Mouse (Mus musculus): Measurements from ENCODE around the gene Zfp62. TPM values are rescaled to one million over a fixed set of nuclear protein-coding genes. Genes with fewer than 3 reads are reported as not detected.
"Not testable (repeated sequence)": the region's sequence is repeated elsewhere in the genome, so short reads cannot be mapped to it uniquely, and the experiment has no call there.

The Zfp62 gene
- total and polyA plus RNA-seq, 2 experiments from 2014 or later = 25.6 to 26.6 TPM

DNA sequence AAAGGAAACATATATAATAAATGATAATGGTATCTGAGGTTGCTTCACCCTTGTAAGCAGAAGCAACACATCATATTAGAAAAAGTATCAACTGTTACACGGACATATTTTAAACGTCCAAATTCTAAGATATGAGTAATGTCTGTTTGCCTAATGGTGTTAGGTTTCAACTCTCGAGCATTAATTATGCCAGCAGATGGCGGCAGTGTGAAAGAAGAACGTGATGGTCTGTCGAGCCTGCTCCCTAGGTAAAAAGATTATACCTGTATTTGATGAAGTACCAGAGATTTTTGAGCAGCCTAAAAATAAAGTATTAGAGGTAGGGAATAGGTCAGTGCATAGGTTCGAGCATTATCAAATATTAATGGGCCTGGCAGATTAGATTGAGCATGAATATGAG, 13.4 kb upstream of the Zfp62 start:
- no peaks in the 10 kb centered on the region for H3K27me3 ChIP-seq (ENCODE audit: insufficient read depth, low read length)
- no peaks in the 10 kb centered on the region for H3K36me3 ChIP-seq (ENCODE audit: insufficient read depth, low read length)
- H3K4me3 ChIP-seq (ENCODE audit: low read depth, low read length) = no peak overlapping the region
- ATAC-seq (ENCODE audit: low FRiP score) (0 out of 2 replicates have a peak, but pooled peaks have one; percentile 52), DNase-seq (ENCODE audit: low spot score) (peak; percentile 61)
- no peaks in the 10 kb centered on the region for H3K9me3 ChIP-seq (ENCODE audit: low read length)
- 5% methylated on average over 7 of the region's 7 CpGs for WGBS
- H3K4me2 ChIP-seq (ENCODE audit: low read depth, low read length, poor library complexity, severe bottlenecking) = no peak overlapping the region
- H3K27ac ChIP-seq (ENCODE audit: low read depth, low read length) = no peak overlapping the region
- peak; percentile 84 for TF ChIP-seq CTCF (IDR thresholded peaks at IDR 0.05)
- no peak overlapping the region for H3K9ac ChIP-seq (replicated peaks; ENCODE audit: low read length, poor library complexity, severe bottlenecking)
- no peaks in the 10 kb centered on the region for H3K4me1 ChIP-seq (ENCODE audit: insufficient read depth, low read length)

DNA sequence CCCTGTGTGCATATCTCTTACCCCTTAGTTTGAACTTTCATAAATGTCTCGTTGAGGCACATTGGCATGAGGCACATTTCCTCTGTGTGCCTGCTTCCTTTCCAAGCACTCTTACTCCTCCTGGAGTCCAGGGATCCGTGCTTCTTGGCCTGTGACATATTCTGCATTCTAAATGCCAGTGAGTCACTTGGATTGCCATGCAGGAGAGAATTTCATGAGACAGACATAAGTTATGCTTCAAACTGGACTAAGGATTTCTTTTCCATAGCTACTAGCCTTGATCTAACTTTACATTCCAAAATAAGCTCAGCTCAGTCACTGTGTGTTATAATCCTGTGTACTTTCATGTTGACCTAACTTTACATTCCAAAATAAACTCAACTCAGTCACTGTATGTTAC, 12.0 kb upstream of the Zfp62 start:
- WGBS = 60% methylated on average over 2 of the region's 2 CpGs
- Histone ChIP-seq H3K9me3 (ENCODE audit: low read length) (no peaks in the 10 kb centered on the region), H3K9ac (replicated peaks; ENCODE audit: low read length, poor library complexity, severe bottlenecking) (no peak overlapping the region), H3K4me1 (ENCODE audit: insufficient read depth, low read length) (no peaks in the 10 kb centered on the region), H3K4me2 (ENCODE audit: low read depth, low read length, poor library complexity, severe bottlenecking) (no peak overlapping the region), H3K27me3 (ENCODE audit: insufficient read depth, low read length) (no peaks in the 10 kb centered on the region), H3K27ac (ENCODE audit: low read depth, low read length) (no peak overlapping the region), H3K4me3 (ENCODE audit: low read depth, low read length) (no peak overlapping the region), H3K36me3 (ENCODE audit: insufficient read depth, low read length) (no peaks in the 10 kb centered on the region)
- no peak for ATAC-seq (ENCODE audit: low FRiP score)
- no peak for DNase-seq (ENCODE audit: low spot score)
- no peak for TF ChIP-seq CTCF (IDR thresholded peaks at IDR 0.05)

DNA sequence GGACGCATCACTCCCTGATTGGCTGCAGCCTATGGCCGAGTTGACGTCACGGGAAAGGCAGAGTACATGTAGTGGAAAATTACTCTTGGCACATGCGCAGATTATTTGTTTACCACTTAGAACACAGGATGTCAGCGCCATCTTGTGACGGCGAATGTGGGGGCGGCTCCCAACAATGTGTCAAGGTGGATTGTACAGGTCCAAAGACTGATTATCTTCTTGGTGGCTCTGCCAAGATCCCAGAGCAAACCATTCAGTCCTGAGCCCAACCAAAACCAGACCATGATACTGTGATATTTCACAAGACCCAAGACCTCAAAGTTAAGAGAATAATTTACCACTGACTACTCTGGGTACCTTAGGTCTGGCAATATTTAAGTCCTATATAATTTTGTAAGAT, 8.3 kb upstream of the Zfp62 start:
- H3K27ac ChIP-seq (ENCODE audit: low read depth, low read length); H3K36me3 ChIP-seq (ENCODE audit: insufficient read depth, low read length); DNase-seq (ENCODE audit: low spot score); H3K27me3 ChIP-seq (ENCODE audit: insufficient read depth, low read length); H3K4me1 ChIP-seq (ENCODE audit: insufficient read depth, low read length); H3K9me3 ChIP-seq (ENCODE audit: low read length); ATAC-seq (ENCODE audit: low FRiP score); H3K9ac ChIP-seq (replicated peaks; ENCODE audit: low read length, poor library complexity, severe bottlenecking); H3K4me2 ChIP-seq (ENCODE audit: low read depth, low read length, poor library complexity, severe bottlenecking); H3K4me3 ChIP-seq (ENCODE audit: low read depth, low read length): not testable (repeated sequence)
- 95% methylated on average over 8 of the region's 9 CpGs for WGBS

DNA sequence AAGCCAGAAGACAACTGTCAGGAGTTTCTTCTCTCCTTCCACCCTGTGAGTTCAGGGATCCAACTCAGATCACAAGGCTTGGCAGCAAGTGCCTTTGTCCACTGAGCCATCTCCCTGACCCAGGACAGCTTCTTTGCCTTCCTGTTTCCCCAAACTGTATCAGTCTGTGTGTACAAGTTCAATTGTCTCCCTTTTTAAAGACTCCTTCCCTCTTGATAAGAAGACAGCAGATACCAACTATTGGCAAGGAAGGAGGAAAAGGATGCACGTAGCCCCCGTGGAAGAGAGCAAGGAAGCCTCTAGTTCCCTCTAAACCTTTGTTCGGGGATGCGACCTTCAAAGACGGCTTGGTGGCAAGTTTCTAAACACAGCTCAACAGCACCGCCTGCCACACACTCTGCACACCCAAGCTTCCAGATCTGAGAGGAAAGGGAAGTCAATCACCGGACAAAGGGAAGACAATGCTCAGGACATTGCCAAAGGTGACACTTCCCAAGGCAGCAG, 7.2 kb upstream of the Zfp62 start:
- Histone ChIP-seq H3K36me3 (ENCODE audit: insufficient read depth, low read length) (no peaks in the 10 kb centered on the region), H3K9ac (replicated peaks; ENCODE audit: low read length, poor library complexity, severe bottlenecking) (no peak overlapping the region), H3K4me3 (ENCODE audit: low read depth, low read length) (no peak overlapping the region), H3K9me3 (ENCODE audit: low read length) (no peaks in the 10 kb centered on the region), H3K4me2 (ENCODE audit: low read depth, low read length, poor library complexity, severe bottlenecking) (no peak overlapping the region), H3K27ac (ENCODE audit: low read depth, low read length) (no peak overlapping the region), H3K4me1 (ENCODE audit: insufficient read depth, low read length) (no peaks in the 10 kb centered on the region), H3K27me3 (ENCODE audit: insufficient read depth, low read length) (no peaks in the 10 kb centered on the region)
- no peak for TF ChIP-seq CTCF (IDR thresholded peaks at IDR 0.05)
- ATAC-seq (ENCODE audit: low FRiP score) (no peak), DNase-seq (ENCODE audit: low spot score) (no peak)
- 83% methylated on average over 7 of the region's 7 CpGs for WGBS

DNA sequence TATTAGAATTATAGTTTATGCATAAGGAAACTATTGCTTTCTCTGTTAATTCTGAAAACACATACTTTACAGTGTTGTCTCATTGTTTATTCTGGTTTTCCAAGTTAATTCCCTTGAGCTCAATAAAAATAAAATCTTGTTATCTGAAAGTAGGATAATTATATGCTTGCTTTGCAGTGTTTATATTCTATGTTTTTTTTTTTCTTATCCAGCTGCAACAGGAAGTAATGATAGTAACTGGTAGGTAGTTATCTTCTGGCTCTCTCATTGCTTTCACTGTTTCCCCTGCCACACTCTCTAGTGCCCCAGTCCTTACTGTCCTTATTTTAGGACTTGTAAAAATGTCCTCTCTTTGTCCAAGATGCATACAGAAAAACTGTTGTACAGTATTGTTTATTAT, 2.4 kb upstream of the Zfp62 start:
- TF ChIP-seq CTCF (IDR thresholded peaks at IDR 0.05) = no peak
- no peaks in the 10 kb centered on the region for H3K27me3 ChIP-seq (ENCODE audit: insufficient read depth, low read length)
- H3K4me2 ChIP-seq (ENCODE audit: low read depth, low read length, poor library complexity, severe bottlenecking) = no peak overlapping the region
- DNase-seq (ENCODE audit: low spot score) (no peak), ATAC-seq (ENCODE audit: low FRiP score) (no peak)
- H3K36me3 ChIP-seq (ENCODE audit: insufficient read depth, low read length) = no peaks in the 10 kb centered on the region
- no peaks in the 10 kb centered on the region for H3K9me3 ChIP-seq (ENCODE audit: low read length)
- H3K9ac ChIP-seq (replicated peaks; ENCODE audit: low read length, poor library complexity, severe bottlenecking) = no peak overlapping the region
- H3K4me3 ChIP-seq (ENCODE audit: low read depth, low read length) = no peak overlapping the region
- H3K4me1 ChIP-seq (ENCODE audit: insufficient read depth, low read length) = peaks cover 9% of the 10 kb centered on the region
- no peak overlapping the region for H3K27ac ChIP-seq (ENCODE audit: low read depth, low read length)

DNA sequence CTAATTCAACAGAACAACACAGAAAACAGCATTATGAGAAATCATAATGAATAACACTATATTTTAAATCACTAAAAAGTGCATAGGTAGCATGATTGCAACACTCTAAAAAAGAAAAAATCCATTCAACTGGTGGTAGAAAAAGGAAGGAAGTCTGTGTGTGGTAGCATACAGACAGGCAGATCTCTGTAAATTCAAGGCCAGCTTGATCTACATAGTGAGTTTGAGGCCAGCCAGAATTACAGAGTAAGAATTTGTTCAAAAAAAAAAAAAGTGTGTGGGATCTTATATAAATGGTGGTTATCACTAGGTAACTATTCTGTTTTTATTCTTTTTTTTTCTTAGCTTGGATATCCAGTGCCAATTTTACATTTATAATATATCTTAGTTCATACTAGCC, 1.9 kb upstream of the Zfp62 start:
- H3K4me2 ChIP-seq (ENCODE audit: low read depth, low read length, poor library complexity, severe bottlenecking) = no peak overlapping the region
- DNase-seq (ENCODE audit: low spot score) = no peak
- no peak for ATAC-seq (ENCODE audit: low FRiP score)
- no peak overlapping the region for H3K9ac ChIP-seq (replicated peaks; ENCODE audit: low read length, poor library complexity, severe bottlenecking)
- H3K27ac ChIP-seq (ENCODE audit: low read depth, low read length) = no peak overlapping the region
- no peak for TF ChIP-seq CTCF (IDR thresholded peaks at IDR 0.05)
- peaks cover 9% of the 10 kb centered on the region for H3K4me1 ChIP-seq (ENCODE audit: insufficient read depth, low read length)
- no peaks in the 10 kb centered on the region for H3K36me3 ChIP-seq (ENCODE audit: insufficient read depth, low read length)
- H3K27me3 ChIP-seq (ENCODE audit: insufficient read depth, low read length) = no peaks in the 10 kb centered on the region
- no peak overlapping the region for H3K4me3 ChIP-seq (ENCODE audit: low read depth, low read length)
- H3K9me3 ChIP-seq (ENCODE audit: low read length) = no peaks in the 10 kb centered on the region

Data from midbrain, postnatal 0 days (tissue).